ENCODE assay signal across 11 mouse cellular contexts in genomic region chr12:86886446-86886965, GRCm38 (mm10). TPM values are rescaled to one million over a fixed set of nuclear protein-coding genes. Genes with fewer than 3 reads are reported as not detected.
DNase-seq lines count a peak whose midpoint lies in the region; ATAC-seq and TF ChIP-seq lines count a peak whose summit lies in the region.
"Had no signal": no experiment of that assay in that cellular context is flagged by ENCODE, and none has a peak within 500 bp of the region (broad histone marks: within the 10 kb centered on the region; RNA-seq: fewer than 3 reads in every experiment).

No protein-coding gene starts in this region.

- H3K4me3 ChIP-seq in heart, embryonic 15.5 days, result no peak overlapping the region
- no peak overlapping the region for H3K4me3 ChIP-seq in lung, embryonic 16.5 days (ENCODE audit: low read length)
- H3K4me3 ChIP-seq in forebrain, embryonic 14.5 days (ENCODE audit: low read depth, low read length), result no peak overlapping the region
- no peak overlapping the region for H3K4me3 ChIP-seq in small intestine, adult 2 months (ENCODE audit: low read depth, low read length)
- H3K4me3 ChIP-seq: embryonic facial prominence, embryonic 12.5 days had no signal

- TF ChIP-seq POLR2A in small intestine, adult 2 months (IDR thresholded peaks at IDR 0.05; ENCODE audit: low read depth, low read length), result no peak

- no peaks in the 10 kb centered on the region for H3K36me3 ChIP-seq in heart, embryonic 15.5 days
- no peaks in the 10 kb centered on the region for H3K36me3 ChIP-seq in lung, embryonic 16.5 days (ENCODE audit: control insufficient read depth, insufficient read depth, low read length)
- H3K36me3 ChIP-seq in forebrain, embryonic 14.5 days (ENCODE audit: control insufficient read depth, insufficient read depth, low read length), result peaks cover 10% of the 10 kb centered on the region
- peaks cover 5% of the 10 kb centered on the region; the same call in 1 of the 2 replicates for H3K36me3 ChIP-seq in small intestine, adult 2 months (ENCODE audit: control insufficient read depth, insufficient read depth, low read length)
- H3K36me3 ChIP-seq: embryonic facial prominence, embryonic 12.5 days had no signal

- no peak for TF ChIP-seq CTCF in small intestine, adult 2 months (IDR thresholded peaks at IDR 0.05; ENCODE audit: extremely low read depth, insufficient read length, insufficient replicate concordance, low read depth, low read length)

- DNase-seq in heart, postnatal 36 days, result no peak
- no peak for DNase-seq in lung, postnatal 4 days
- no peak for DNase-seq in forebrain, embryonic 14.5 days (ENCODE audit: low spot score)
- DNase-seq in left cerebral cortex, adult 11 months (ENCODE audit: low spot score), result no peak
- DNase-seq in B cell, adult 2 months, result no peak
- DNase-seq: kidney, adult 2 months; thymus, postnatal 25 days had no signal

- H3K9me3 ChIP-seq in heart, embryonic 15.5 days (replicated peaks), result no peaks in the 10 kb centered on the region
- no peaks in the 10 kb centered on the region for H3K9me3 ChIP-seq in lung, embryonic 16.5 days (ENCODE audit: control insufficient read depth, low read length)
- no peaks in the 10 kb centered on the region for H3K9me3 ChIP-seq in forebrain, embryonic 14.5 days (replicated peaks; ENCODE audit: control insufficient read depth, low read length)
- H3K9me3 ChIP-seq: embryonic facial prominence, embryonic 12.5 days had no signal

- 73% methylated on average over 7 of the region's 7 CpGs for WGBS in heart, embryonic 15.5 days
- 73% methylated on average over 7 of the region's 7 CpGs for WGBS in lung, embryonic 16.5 days
- 54% methylated on average over 7 of the region's 7 CpGs for WGBS in forebrain, embryonic 14.5 days
- WGBS in small intestine, adult 2 months, result 76% methylated on average over 7 of the region's 7 CpGs

- H3K27me3 ChIP-seq in heart, embryonic 15.5 days, result no peaks in the 10 kb centered on the region
- H3K27me3 ChIP-seq in lung, embryonic 16.5 days (ENCODE audit: control insufficient read depth, insufficient read depth, low read depth, low read length), result no peaks in the 10 kb centered on the region
- H3K27me3 ChIP-seq in forebrain, embryonic 14.5 days (replicated peaks; ENCODE audit: control insufficient read depth, insufficient read depth, low read length), result no peaks in the 10 kb centered on the region
- no peaks in the 10 kb centered on the region for H3K27me3 ChIP-seq in small intestine, adult 2 months (ENCODE audit: control insufficient read depth, insufficient read depth, low read length)
- H3K27me3 ChIP-seq: embryonic facial prominence, embryonic 12.5 days had no signal

- H3K4me2 ChIP-seq in heart, embryonic 15.5 days, result no peak overlapping the region
- no peak overlapping the region for H3K4me2 ChIP-seq in lung, embryonic 16.5 days (ENCODE audit: low read depth, low read length)
- peak overlapping the region; percentile 40; the same call in 1 of the 2 replicates for H3K4me2 ChIP-seq in forebrain, embryonic 14.5 days (ENCODE audit: low read length)

- peaks cover 62% of the 10 kb centered on the region for H3K4me1 ChIP-seq in heart, embryonic 15.5 days (replicated peaks)
- peaks cover 55% of the 10 kb centered on the region for H3K4me1 ChIP-seq in lung, embryonic 16.5 days (replicated peaks; ENCODE audit: control insufficient read depth, insufficient read depth, low read length)
- H3K4me1 ChIP-seq in forebrain, embryonic 14.5 days (ENCODE audit: control insufficient read depth, insufficient read depth, low read length), result peaks cover 56% of the 10 kb centered on the region
- peaks cover 43% of the 10 kb centered on the region for H3K4me1 ChIP-seq in small intestine, adult 2 months (ENCODE audit: control insufficient read depth, insufficient read depth, insufficient read length, low read length)

- intact Hi-C loops in heart, postnatal 36 days (cut with DNase I), result no loop called here

- no peak overlapping the region for H3K9ac ChIP-seq in heart, embryonic 15.5 days
- no peak overlapping the region for H3K9ac ChIP-seq in lung, embryonic 16.5 days (ENCODE audit: low read length)
- H3K9ac ChIP-seq in forebrain, embryonic 14.5 days (ENCODE audit: low read length), result no peak overlapping the region
- H3K9ac ChIP-seq: embryonic facial prominence, embryonic 12.5 days had no signal

- H3K27ac ChIP-seq in heart, embryonic 15.5 days, result peak overlapping the region; percentile 100
- peak overlapping the region; percentile 100 for H3K27ac ChIP-seq in lung, embryonic 16.5 days (ENCODE audit: low read length)
- no peak overlapping the region; the same call in 1 of the 2 replicates for H3K27ac ChIP-seq in forebrain, embryonic 14.5 days (ENCODE audit: low read depth, low read length)
- peak overlapping the region; percentile 100 for H3K27ac ChIP-seq in small intestine, adult 2 months (ENCODE audit: insufficient read depth, low read depth, low read length)

- no peak for ATAC-seq in heart, embryonic 15.5 days (replicated peaks; ENCODE audit: insufficient number of reproducible peaks, insufficient read depth, low FRiP score, low read depth)
- no peak for ATAC-seq in lung, embryonic 16.5 days (ENCODE audit: low read depth)
- ATAC-seq in forebrain, embryonic 14.5 days, result no peak

RNA-seq across cellular contexts. Expression of gene Irf2bpl, which starts 1.9 kb away (rescaled TPM):
- polyA plus RNA-seq in heart, embryonic 15.5 days (2015; fragmentation: Nextera tagmentation; extraction: Ambion mirVana), result 40.1 and 41.7 TPM in 2 replicates
- 10 to 100 TPM; 36.1 to 37.0 TPM for total RNA-seq in heart, postnatal 36 days (2021)
- 28.8 and 34.2 TPM in 2 replicates for polyA plus RNA-seq in lung, embryonic 16.5 days (2015; fragmentation: Nextera tagmentation; extraction: Ambion mirVana)
- 41.4 and 56.5 TPM in 2 replicates for polyA plus RNA-seq in forebrain, embryonic 14.5 days (2014; fragmentation: Nextera tagmentation; extraction: Ambion mirVana)
- polyA plus RNA-seq in small intestine, adult 2 months (2012; rRNA removed), result 17.5 and 30.5 TPM in 2 replicates
